Mouse (Mus musculus) gastrocnemius, adult 18-20 months (tissue): ENCODE measurements around the gene Anapc11. TPM values are rescaled to one million over a fixed set of nuclear protein-coding genes. Genes with fewer than 3 reads are reported as not detected.
"Not testable (repeated sequence)": the region's sequence is repeated elsewhere in the genome, so short reads cannot be mapped to it uniquely, and the experiment has no call there.

Experiments
- DNase-seq: peaks from one replicate; pipeline ENCODE4 v3.0.0; 2021; ENCODE audit warnings: low spot score
- long read RNA-seq, 2 experiments: library from polyadenylated mRNA; stranded (forward); transcript quantifications; one replicate each; pipeline ENCODE4 v2.0.0; 2021
- total RNA-seq, 2 experiments: library from RNA; stranded (reverse); gene quantifications; 2 replicates each; pipeline ENCODE4 v1.2.3; 2021

Gene Anapc11
- total RNA-seq = 10 to 100 TPM; 45.9 to 52.1 TPM
- long read RNA-seq, experiment 1, transcript Anapc11-201 (3 exons, 3,229 nt) = major isoform, 62 of 72 reads
- long read RNA-seq, experiment 1, transcript Anapc11-202 (3 exons, 962 nt) = minor isoform, 7 of 72 reads
- long read RNA-seq, experiment 1, partial matches to known transcripts = 2 of 72 reads
- long read RNA-seq, experiment 1, other reads (novel, unspliced or antisense) = 1 of 72 reads
- long read RNA-seq, experiment 2, transcript Anapc11-202 (3 exons, 962 nt) = minor isoform, 5 of 56 reads
- long read RNA-seq, experiment 2, transcript Anapc11-201 (3 exons, 3,229 nt) = major isoform, 47 of 56 reads
- long read RNA-seq, experiment 2, partial matches to known transcripts = 3 of 56 reads
- long read RNA-seq, experiment 2, other reads (novel, unspliced or antisense) = 1 of 56 reads

GRCm38 (mm10) chr11:120598283-120598989 lies at the start of gene Anapc11, which contains the start of gene Alyref:
Gene Anapc11, plus strand, starts transcription at chr11:120598421.
Gene Alyref, minus strand, starts transcription at chr11:120598365.
- peak; percentile 92 for DNase-seq

GRCm38 (mm10) chr11:120548786-120549167 lies 49.4 kb upstream of the Anapc11 start:
- DNase-seq = peak; percentile 20

- DNase-seq = peak; percentile 94
Measured at GRCm38 (mm10) chr11:120549168-120549945, 48.9 kb upstream of the Anapc11 start, which contains the start of gene Mcrip1. Gene Mcrip1, minus strand, starts transcription at chr11:120549727.

GRCm38 (mm10) chr11:120549986-120550809 lies 48.0 kb upstream of the Anapc11 start:
- peak; percentile 64 for DNase-seq

GRCm38 (mm10) chr11:120550810-120551440 lies 47.3 kb upstream of the Anapc11 start, which contains the start of gene Ppp1r27:
Gene Ppp1r27, minus strand, starts transcription at chr11:120551132.
- DNase-seq = peak; percentile 85

- no peak for DNase-seq
Measured at GRCm38 (mm10) chr11:120552736-120553135, 45.5 kb upstream of the Anapc11 start.

GRCm38 (mm10) chr11:120554834-120555233 lies 43.4 kb upstream of the Anapc11 start:
- peak; percentile 55 for DNase-seq

GRCm38 (mm10) chr11:120555260-120555659 lies 43.0 kb upstream of the Anapc11 start:
- peak; percentile 34 for DNase-seq

GRCm38 (mm10) chr11:120558843-120559242 lies 39.4 kb upstream of the Anapc11 start:
- not testable (repeated sequence) for DNase-seq

- DNase-seq = no peak
Measured at GRCm38 (mm10) chr11:120560952-120561728, 37.1 kb upstream of the Anapc11 start.

GRCm38 (mm10) chr11:120562949-120563348 lies 35.3 kb upstream of the Anapc11 start:
- no peak for DNase-seq

- DNase-seq = no peak
Measured at GRCm38 (mm10) chr11:120565114-120565513, 33.1 kb upstream of the Anapc11 start.

- no peak for DNase-seq
Measured at GRCm38 (mm10) chr11:120568324-120568723, 29.9 kb upstream of the Anapc11 start.

- DNase-seq = no peak
Measured at GRCm38 (mm10) chr11:120571122-120571521, 27.1 kb upstream of the Anapc11 start.

- DNase-seq = no peak
Measured at GRCm38 (mm10) chr11:120571754-120572416, 26.3 kb upstream of the Anapc11 start.

- no peak for DNase-seq
Measured at GRCm38 (mm10) chr11:120572417-120572751, 25.8 kb upstream of the Anapc11 start.

- DNase-seq = peak; percentile 100
Measured at GRCm38 (mm10) chr11:120572752-120573584, 25.3 kb upstream of the Anapc11 start, which contains the start of gene P4hb. Gene P4hb, minus strand, starts transcription at chr11:120573253.
